Mouse (Mus musculus) 3T3-L1 (cell line): ENCODE data around the gene Gm5346.
"Not testable (repeated sequence)": the region's sequence is repeated elsewhere in the genome, so short reads cannot be mapped to it uniquely, and the experiment has no call there.

Experiments used
- DNase-seq: peaks from one replicate; pipeline ENCODE4 v3.0.0-alpha.2; 2015; ENCODE audit warnings: low read depth, low spot score

Gene Gm5346

DNA sequence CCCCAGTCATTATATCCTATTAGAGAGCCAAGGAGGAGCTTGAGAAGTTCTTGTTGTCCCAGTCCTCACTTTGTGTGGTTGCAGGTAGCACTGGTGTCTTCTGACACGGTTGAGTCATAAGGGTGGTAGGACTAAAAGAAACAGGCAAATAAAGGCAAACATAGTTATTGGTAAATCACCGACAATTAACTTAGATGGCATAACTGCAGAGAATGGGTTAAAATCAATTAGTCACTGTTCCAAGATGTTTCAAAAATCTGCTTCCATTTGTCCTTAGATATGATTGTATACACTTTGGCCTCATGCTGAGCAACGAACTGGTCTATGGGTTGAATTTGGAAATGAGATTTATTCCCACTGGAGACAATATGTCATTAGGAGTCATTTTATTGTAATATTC is at the start of gene Gm5346:
Gene Gm5346, minus strand, starts transcription at position 101 of the 400 bp plus-strand sequence.
- DNase-seq, result no peak

DNA sequence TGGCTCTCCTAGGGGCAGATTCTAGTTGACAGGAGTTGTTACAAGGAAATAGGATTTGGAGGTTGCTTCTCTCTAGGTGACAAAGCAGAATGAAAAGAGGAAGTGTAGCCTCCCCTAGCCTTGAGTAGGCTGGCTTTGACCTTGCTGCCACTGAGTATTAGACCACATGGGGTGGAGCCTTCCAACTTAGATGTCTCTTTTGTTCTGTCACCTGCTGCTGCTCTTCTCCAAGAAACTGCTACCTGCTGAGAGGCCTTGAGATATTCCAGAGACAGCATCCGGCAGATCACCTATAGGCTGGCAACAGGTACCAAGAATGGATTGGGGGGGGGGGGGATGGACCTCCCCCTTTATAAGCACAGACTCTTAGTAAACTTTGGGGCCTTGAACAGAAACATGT is 11.0 kb downstream of the Gm5346 start:
- no peak for DNase-seq

DNA sequence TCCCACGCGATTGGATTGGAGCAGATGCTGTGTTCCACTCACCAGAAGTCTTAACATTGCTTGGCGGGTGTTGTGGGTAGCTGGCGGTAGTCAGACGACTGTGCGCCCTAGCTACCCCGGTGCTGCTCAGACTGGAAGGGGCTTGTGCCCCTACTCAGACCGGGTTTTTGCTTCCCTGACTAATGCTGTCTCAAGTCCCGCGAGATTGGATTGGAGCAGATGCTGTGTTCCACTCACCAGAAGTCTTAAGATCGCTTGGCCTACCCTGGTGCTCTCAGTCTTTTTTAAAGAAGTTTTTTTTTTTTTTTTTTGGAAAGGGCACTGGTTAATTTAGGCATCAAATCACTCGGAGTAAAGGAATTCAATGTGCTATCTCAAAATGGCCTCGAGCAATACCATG is 23.4 kb downstream of the Gm5346 start:
- DNase-seq, result not testable (repeated sequence)

DNA sequence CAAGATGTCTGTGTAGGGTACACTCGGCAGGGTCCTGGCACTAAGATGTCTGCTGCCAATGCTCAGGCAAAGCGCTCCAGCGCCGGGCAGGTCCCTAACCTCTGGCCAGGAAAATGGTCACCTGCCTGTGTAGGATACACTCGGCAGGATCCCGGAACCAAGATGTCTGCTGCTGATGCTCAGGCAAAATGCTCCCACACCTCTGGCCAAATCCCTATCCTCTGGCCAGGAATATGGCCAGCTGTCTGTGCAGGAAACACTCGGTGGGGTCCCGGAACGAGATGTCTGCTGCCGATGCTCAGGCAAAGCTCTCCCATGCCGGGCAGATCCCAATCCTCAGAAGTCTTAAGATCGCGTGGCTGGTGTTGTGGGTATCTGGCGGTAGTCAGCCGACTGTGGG is 23.9 kb downstream of the Gm5346 start:
- DNase-seq, result not testable (repeated sequence)

DNA sequence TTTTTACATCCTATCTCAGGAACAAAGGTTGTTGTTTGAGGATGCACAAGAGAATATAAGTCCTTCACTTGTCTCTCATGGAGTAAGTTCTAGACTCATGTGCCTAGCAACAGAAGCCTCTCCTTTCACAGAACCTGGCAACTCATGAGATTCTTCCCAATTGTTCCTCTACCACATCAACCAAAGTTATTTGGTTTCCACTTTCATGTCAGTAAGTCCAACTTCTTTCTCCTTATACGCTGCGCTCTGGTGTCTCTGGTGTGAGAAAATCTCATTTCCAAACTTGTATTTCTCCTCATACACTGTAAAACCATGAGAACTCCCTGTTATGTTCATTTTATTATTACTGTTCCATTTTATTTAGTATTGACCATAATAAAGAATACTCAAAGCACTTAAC is 50.5 kb downstream of the Gm5346 start, which contains the start of gene Adam26a:
Gene Adam26a, minus strand, starts transcription at position 101 of the 400 bp plus-strand sequence.
- DNase-seq, result not testable (repeated sequence)
